Mouse (Mus musculus) ES-Bruce4 (cell line): ENCODE measurements around the gene Ifi35. TPM values are rescaled to one million over a fixed set of nuclear protein-coding genes. Genes with fewer than 3 reads are reported as not detected.
"Not testable (repeated sequence)": the region's sequence is repeated elsewhere in the genome, so short reads cannot be mapped to it uniquely, and the experiment has no call there.

Source experiments
- H3K27ac ChIP-seq: 2 replicates; pipeline ENCODE4 v1.5.1; 2012; ENCODE audit warnings: low read length, inconsistent platforms; ENCODE audit not compliant: insufficient read depth
- H3K27me3 ChIP-seq: 2 replicates; pipeline ENCODE4 v1.6.1; 2012; ENCODE audit warnings: mild to moderate bottlenecking, low read length, inconsistent platforms; ENCODE audit not compliant: control insufficient read depth, poor library complexity, insufficient read depth, severe bottlenecking
- H3K36me3 ChIP-seq: 2 replicates; pipeline ENCODE4 v1.6.1; 2012; ENCODE audit warnings: inconsistent platforms, mild to moderate bottlenecking, low read length, moderate library complexity; ENCODE audit not compliant: control insufficient read depth, poor library complexity, insufficient read depth, severe bottlenecking
- H3K4me1 ChIP-seq: one replicate; pipeline ENCODE4 v1.8.1; 2011; ENCODE audit warnings: low read length; ENCODE audit not compliant: control insufficient read depth, insufficient read depth
- H3K4me3 ChIP-seq: 2 replicates; pipeline ENCODE4 v1.5.1; 2011; ENCODE audit warnings: low read depth, mild to moderate bottlenecking, low read length
- H3K9ac ChIP-seq: 2 replicates; pipeline ENCODE4 v1.6.1; 2012; ENCODE audit warnings: low read depth, mild to moderate bottlenecking, inconsistent platforms; ENCODE audit not compliant: poor library complexity, severe bottlenecking
- H3K9me3 ChIP-seq: replicated peaks from 2 replicates; pipeline ENCODE4 v1.6.1; 2012; ENCODE audit warnings: mild to moderate bottlenecking, low read length, inconsistent platforms; ENCODE audit not compliant: control insufficient read depth, poor library complexity, insufficient read depth, severe bottlenecking
- CTCF ChIP-seq: IDR thresholded peaks from one replicate; pipeline ENCODE4 v1.8.1; 2011; ENCODE audit warnings: low read depth, low read length
- EP300 ChIP-seq: IDR thresholded peaks from 2 replicates; pipeline ENCODE4 v1.6.1; 2011; ENCODE audit warnings: low read depth, low read length; ENCODE audit not compliant: insufficient read depth
- POLR2A ChIP-seq: IDR thresholded peaks from one replicate; pipeline ENCODE4 v1.8.1; 2011; ENCODE audit warnings: low read length; ENCODE audit not compliant: insufficient read depth
- polyA plus RNA-seq: library from polyadenylated mRNA; stranded (reverse); fragments of >200 nt; gene quantifications from 2 replicates; pipeline ENCODE4 v1.2.4, GENCODE M21; 2011; ENCODE audit warnings: low read depth; ENCODE audit not compliant: missing spikeins, insufficient read depth, insufficient read length

Gene Ifi35
- polyA plus RNA-seq, 1 experiment: 6.7 TPM

DNA sequence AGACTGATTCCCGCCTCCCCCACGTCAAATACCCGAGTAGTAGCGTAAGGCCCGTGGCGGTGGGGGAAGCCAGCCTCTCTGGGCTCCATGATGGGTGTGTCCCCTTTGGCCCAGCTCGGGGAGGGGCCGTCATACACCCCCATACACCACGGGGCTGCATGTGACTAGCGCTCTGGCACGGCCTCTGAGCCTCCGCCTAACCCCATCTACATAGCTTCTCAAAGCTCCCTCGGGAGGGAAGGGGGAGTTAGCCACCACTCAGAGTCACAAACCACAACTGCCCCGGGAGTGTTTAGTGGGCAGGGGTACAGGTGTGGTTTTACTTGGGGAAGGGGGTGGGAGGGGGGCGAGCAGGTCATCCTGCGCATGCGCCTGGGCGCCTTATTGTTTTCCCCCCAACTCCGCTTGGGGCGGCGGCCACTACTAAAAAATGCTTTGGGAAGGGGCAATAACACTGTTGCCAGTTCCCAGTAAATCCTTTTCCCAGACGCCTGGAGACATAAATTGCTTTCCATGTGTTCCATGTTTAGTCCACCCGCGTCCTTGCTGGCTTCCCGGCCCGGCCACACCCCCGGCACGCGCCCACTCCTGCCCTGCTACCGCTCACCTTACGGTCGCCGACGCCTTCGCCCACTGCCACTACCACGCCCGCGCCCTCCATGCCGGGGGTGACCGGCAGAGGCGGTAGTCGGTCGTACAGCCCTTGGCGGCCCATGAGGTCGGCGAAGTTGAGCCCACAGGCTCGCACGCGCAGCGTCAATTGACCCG lies 17.1 kb downstream of the Ifi35 start:
- Histone ChIP-seq H3K36me3 (peaks cover 11% of the 10 kb centered on the region; the same call in 1 of the 2 replicates), H3K27me3 (no peaks in the 10 kb centered on the region), H3K27ac (peak overlapping the region; percentile 82), H3K9me3 (no peaks in the 10 kb centered on the region), H3K4me3 (peak overlapping the region; percentile 76), H3K4me1 (peaks cover 9% of the 10 kb centered on the region), H3K9ac (peak overlapping the region; percentile 78)
- peak; percentile 55; the same call in 1 of the 2 replicates for TF ChIP-seq EP300
- no peak for TF ChIP-seq CTCF
- no peak for TF ChIP-seq POLR2A

DNA sequence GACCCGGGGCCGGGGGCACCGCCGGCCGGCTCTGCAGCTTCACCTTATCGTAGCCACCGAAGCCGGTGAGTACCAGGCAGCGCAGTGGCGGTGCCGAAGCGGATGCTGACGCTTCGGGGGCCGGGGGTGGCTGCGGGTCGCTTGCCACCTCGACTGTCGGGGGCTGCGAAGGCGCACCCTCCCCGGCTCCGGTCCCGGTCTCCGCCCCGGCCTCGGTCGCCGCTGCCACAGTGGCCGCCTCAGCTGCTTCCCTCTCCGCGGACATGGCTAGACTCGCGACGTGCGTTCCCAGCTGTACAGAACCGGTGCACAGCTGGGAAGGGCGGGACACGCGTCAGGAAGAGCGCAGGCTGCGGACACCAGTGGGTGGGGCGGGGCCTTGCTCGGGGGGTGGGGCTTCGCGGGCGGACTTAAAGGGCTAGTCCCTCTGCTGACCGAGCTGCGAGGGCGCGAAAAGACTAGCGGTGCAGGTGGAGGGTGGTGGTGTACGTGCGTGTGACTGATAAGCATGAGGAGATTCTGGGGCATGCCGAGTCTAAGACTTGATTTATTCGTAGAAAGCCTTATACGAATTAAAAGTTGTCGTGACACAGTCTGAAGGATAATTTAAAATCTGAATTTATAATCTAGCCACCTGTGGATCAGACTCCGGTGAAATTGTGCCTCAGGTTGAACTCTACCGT lies 17.8 kb downstream of the Ifi35 start, which contains the start of gene Vat1:
Gene Vat1 (minus strand): TSS at position 362 of the 683 bp plus-strand sequence.
- Histone ChIP-seq H3K4me1 (peaks cover 10% of the 10 kb centered on the region), H3K4me3 (peak within 1 kb of the TSS; percentile 76), H3K9ac (peak within 1 kb of the TSS; percentile 78), H3K9me3 (no peaks in the 10 kb centered on the region), H3K27ac (peak within 1 kb of the TSS; percentile 82), H3K36me3 (peaks cover 11% of the 10 kb centered on the region; the same call in 1 of the 2 replicates), H3K27me3 (no peaks in the 10 kb centered on the region)
- TF ChIP-seq CTCF (no peak), POLR2A (peak; percentile 12)

DNA sequence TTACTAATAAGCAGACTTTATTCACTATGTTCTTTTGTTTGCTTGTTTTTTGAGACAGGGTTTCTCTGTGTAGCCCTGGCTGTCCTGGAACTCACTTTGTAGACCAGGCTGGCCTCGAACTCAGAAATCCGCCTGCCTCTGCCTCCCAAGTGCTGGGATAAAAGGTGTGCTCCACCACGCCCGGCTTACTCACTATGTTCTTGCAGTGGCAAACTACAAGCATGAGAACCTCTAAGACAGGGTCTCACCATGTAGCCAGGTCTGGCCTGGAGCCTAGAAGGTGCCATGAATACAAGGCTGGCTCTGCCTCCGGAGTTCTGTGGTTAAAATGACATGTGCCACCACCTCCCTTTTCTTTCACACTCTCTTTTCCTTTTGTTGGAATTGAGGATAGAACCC lies 18.3 kb downstream of the Ifi35 start:
- Histone ChIP-seq H3K4me1 (peaks cover 10% of the 10 kb centered on the region), H3K9ac (peak overlapping the region; percentile 78; the same call in 1 of the 2 replicates)
- not testable (repeated sequence) for H3K36me3 ChIP-seq, H3K27me3 ChIP-seq, H3K4me3 ChIP-seq, H3K27ac ChIP-seq, H3K9me3 ChIP-seq

DNA sequence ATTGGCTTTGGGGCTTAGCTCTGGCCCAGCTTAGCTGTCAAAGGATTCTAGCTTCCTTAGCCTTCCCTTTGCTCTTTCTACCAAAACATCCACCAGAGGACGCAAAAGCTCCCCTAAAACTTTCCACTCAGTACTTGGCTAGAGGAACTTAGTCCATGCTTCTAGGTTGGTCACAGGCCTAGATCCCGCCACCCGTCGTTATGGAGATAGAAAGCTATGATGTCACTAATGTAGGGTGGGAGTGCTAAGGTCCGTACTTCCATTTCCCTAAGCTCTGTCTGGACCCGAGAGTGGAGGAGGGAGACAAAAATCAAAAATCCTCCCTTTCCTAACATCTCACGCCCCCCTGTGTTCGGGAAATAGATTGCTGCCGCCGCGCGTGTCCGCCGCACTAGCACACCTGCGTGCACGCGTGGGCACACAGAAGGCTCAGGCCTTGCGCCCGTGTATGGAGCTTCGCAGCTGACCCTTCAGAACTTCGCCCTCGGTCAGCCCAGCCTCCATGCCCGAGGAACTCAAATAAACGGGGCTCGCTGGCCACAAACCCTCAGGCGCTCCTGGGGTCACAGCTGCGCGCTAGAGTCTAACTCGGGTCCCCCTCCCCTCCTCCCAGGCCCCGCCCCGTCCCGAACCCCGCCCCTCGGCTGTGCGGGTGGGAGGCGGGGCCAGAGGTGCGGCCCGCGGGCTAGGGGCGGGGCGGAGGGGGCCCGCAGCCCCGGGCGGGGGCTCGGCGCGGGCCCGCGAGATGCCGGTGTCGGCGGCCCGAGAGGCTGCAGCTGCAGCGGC lies 19.5 kb downstream of the Ifi35 start:
- H3K9me3 ChIP-seq: no peaks in the 10 kb centered on the region
- peak; percentile 35 for TF ChIP-seq POLR2A
- TF ChIP-seq CTCF: peak; percentile 14
- no peak for TF ChIP-seq EP300
- peak overlapping the region; percentile 86 for H3K4me3 ChIP-seq
- peak overlapping the region; percentile 91 for H3K9ac ChIP-seq
- H3K27me3 ChIP-seq: no peaks in the 10 kb centered on the region
- H3K4me1 ChIP-seq: peaks cover 7% of the 10 kb centered on the region
- H3K36me3 ChIP-seq: no peaks in the 10 kb centered on the region
- H3K27ac ChIP-seq: 0 out of 2 replicates have a peak overlapping the region, but pooled peaks have one; percentile 6

DNA sequence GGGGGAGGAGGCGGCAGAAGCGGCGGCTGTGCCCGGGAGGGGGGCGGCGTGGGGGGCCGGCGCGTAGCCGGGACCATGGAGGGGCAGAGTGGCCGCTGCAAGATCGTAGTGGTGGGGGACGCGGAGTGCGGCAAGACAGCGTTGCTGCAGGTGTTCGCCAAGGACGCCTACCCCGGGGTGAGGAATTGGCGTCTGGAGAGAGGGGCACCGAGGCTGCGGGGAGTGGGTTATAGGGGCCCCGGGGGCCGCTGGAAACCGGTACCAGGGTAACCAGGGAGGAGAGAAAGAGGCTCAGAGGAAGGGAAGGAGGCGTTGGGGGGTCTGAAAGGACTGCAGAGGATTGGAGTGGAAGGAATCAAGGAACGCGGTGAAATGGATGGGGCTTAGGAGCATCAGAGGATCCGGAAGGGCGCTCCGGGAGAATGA lies 20.1 kb downstream of the Ifi35 start:
- no peak for TF ChIP-seq EP300
- TF ChIP-seq POLR2A: no peak
- no peak for TF ChIP-seq CTCF
- Histone ChIP-seq H3K27ac (no peak overlapping the region), H3K9ac (peak overlapping the region; percentile 91)

DNA sequence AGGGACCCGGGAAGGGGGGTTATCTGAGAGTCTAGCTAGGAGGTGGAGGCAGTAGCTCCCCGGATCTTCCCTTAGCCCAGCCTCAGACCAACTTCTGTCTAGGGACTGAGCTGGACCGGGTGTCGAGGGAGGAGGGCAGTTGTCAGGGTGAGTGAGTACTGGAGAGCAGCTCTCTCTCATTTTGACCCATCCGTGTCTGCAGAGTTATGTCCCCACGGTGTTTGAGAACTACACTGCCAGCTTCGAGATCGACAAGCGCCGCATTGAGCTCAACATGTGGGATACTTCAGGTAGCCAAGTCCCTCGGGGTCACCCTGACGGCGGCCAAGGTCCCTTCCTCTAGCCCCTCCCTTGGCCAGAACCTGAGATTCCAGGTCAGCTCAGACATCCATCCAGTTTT lies 20.5 kb downstream of the Ifi35 start:
- H3K27me3 ChIP-seq: no peaks in the 10 kb centered on the region
- H3K36me3 ChIP-seq: no peaks in the 10 kb centered on the region
- peak overlapping the region; percentile 91 for H3K9ac ChIP-seq
- no peak overlapping the region for H3K27ac ChIP-seq
- H3K4me1 ChIP-seq: peaks cover 6% of the 10 kb centered on the region
- no peak for TF ChIP-seq POLR2A
- no peak for TF ChIP-seq EP300
- TF ChIP-seq CTCF: no peak
- H3K4me3 ChIP-seq: peak overlapping the region; percentile 86
- no peaks in the 10 kb centered on the region for H3K9me3 ChIP-seq

More for the DNA sequence above, 20.1 kb downstream of the Ifi35 start:
- Histone ChIP-seq H3K4me1 (peaks cover 7% of the 10 kb centered on the region), H3K9me3 (no peaks in the 10 kb centered on the region), H3K27me3 (no peaks in the 10 kb centered on the region), H3K4me3 (peak overlapping the region; percentile 86), H3K36me3 (no peaks in the 10 kb centered on the region)
